Mouse (Mus musculus) thymus, postnatal 4 days (tissue): ENCODE measurements at regions not wholly inside any gene's neighbourhood (a gene's known extent, or its start where the extent isn't known, plus 50 kb on each side); places are given as distances from the start of the nearest gene placed in this dataset.

Experiments used
- DNase-seq: peaks from one replicate; pipeline ENCODE4 v3.0.0; 2021

- DNase-seq, result peak; percentile 58
These were observed 50.6 kb upstream of the Larp1 start for GRCm38 (mm10) chr11:57958233-57958632.

GRCm38 (mm10) chr11:57956909-57957308 lies 52.0 kb upstream of the Larp1 start:
- DNase-seq, result no peak

GRCm38 (mm10) chr11:57956076-57956475 lies 52.8 kb upstream of the Larp1 start:
- no peak for DNase-seq

GRCm38 (mm10) chr11:57955476-57955875 lies 53.4 kb upstream of the Larp1 start:
- no peak for DNase-seq

GRCm38 (mm10) chr11:57954510-57955184 lies 54.2 kb upstream of the Larp1 start:
- peak; percentile 48 for DNase-seq

GRCm38 (mm10) chr11:57953694-57954093 lies 55.2 kb upstream of the Larp1 start:
- no peak for DNase-seq

GRCm38 (mm10) chr11:57952619-57953018 lies 56.2 kb upstream of the Larp1 start:
- no peak for DNase-seq

- peak; percentile 38 for DNase-seq
These were observed 57.1 kb upstream of the Larp1 start for GRCm38 (mm10) chr11:57951541-57952326.

- DNase-seq, result peak; percentile 46
These were observed 57.9 kb upstream of the Larp1 start for GRCm38 (mm10) chr11:57950989-57951388.

GRCm38 (mm10) chr11:57949067-57949466 lies 59.8 kb upstream of the Larp1 start:
- DNase-seq, result no peak

- DNase-seq, result no peak
These were observed 61.5 kb upstream of the Larp1 start for GRCm38 (mm10) chr11:57947347-57947746.

GRCm38 (mm10) chr11:57934391-57934850 lies 74.4 kb upstream of the Larp1 start:
- DNase-seq, result peak; percentile 95

GRCm38 (mm10) chr11:57933065-57933464 lies 75.8 kb upstream of the Larp1 start:
- peak; percentile 16 for DNase-seq

- no peak for DNase-seq
These were observed 79.4 kb upstream of the Larp1 start for GRCm38 (mm10) chr11:57929506-57929905.

GRCm38 (mm10) chr11:57920263-57920662 lies 87.6 kb upstream of the Hand1 start:
- peak; percentile 45 for DNase-seq

GRCm38 (mm10) chr11:57918447-57919059 lies 85.9 kb upstream of the Hand1 start:
- DNase-seq, result no peak

GRCm38 (mm10) chr11:57917974-57918373 lies 85.4 kb upstream of the Hand1 start:
- DNase-seq, result no peak

- no peak for DNase-seq
These were observed 83.4 kb upstream of the Hand1 start for GRCm38 (mm10) chr11:57916016-57916415.

GRCm38 (mm10) chr11:57913801-57914560 lies 81.4 kb upstream of the Hand1 start:
- no peak for DNase-seq

- no peak for DNase-seq
These were observed 80.5 kb upstream of the Hand1 start for GRCm38 (mm10) chr11:57913020-57913699.

- DNase-seq, result peak; percentile 19
These were observed 79.2 kb upstream of the Hand1 start for GRCm38 (mm10) chr11:57911698-57912283.

- DNase-seq, result no peak
These were observed 71.6 kb upstream of the Hand1 start for GRCm38 (mm10) chr11:57904216-57904615.
